Comparison of ENCODE assay signal across 8 mouse cellular contexts in the genomic region with DNA sequence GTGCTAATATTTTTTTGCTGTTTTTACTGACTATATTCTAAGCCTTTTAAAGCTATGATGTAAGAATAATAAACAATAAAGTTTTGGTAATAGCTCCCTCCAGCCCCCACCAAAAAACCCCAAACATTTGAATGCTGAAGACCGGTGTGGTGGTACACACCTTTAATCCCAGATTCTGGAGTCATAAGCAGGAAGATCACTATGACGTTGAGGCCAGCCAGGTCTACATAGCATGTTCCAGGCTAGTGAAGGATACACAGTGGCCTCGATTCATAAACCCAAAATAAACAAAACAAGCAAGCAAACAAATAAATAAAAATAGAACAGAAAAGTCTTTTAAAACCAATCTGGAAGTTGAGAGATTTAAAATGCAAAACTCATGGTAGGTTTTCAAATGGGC. TPM values are rescaled to one million over a fixed set of nuclear protein-coding genes. Genes with fewer than 3 reads are reported as not detected.
DNase-seq lines count a peak whose midpoint lies in the region; ATAC-seq lines count a peak whose summit lies in the region.

No protein-coding gene starts in this region.

- H3K9ac ChIP-seq in heart, embryonic 11.5 days (ENCODE audit: low read depth, low read length): no peak overlapping the region
- no peak overlapping the region for H3K9ac ChIP-seq in hindbrain, embryonic 12.5 days
- no peak overlapping the region for H3K9ac ChIP-seq in liver, embryonic 16.5 days (ENCODE audit: low read depth, low read length)

- no peaks in the 10 kb centered on the region for H3K27me3 ChIP-seq in heart, embryonic 11.5 days (ENCODE audit: control insufficient read depth, insufficient read depth, low read length)
- no peaks in the 10 kb centered on the region for H3K27me3 ChIP-seq in embryonic facial prominence, embryonic 10.5 days (replicated peaks; ENCODE audit: low read depth, poor library complexity, severe bottlenecking)
- no peaks in the 10 kb centered on the region for H3K27me3 ChIP-seq in hindbrain, embryonic 12.5 days
- H3K27me3 ChIP-seq in liver, embryonic 16.5 days (ENCODE audit: control insufficient read depth, insufficient read depth, low read depth, low read length): no peaks in the 10 kb centered on the region

- no peak for ATAC-seq in heart, embryonic 11.5 days (replicated peaks; ENCODE audit: insufficient number of reproducible peaks, low FRiP score, low TSS enrichment)
- ATAC-seq in hindbrain, embryonic 12.5 days (ENCODE audit: low FRiP score): peak; percentile 66
- ATAC-seq in liver, embryonic 16.5 days (ENCODE audit: low read depth): no peak

- H3K4me3 ChIP-seq in heart, embryonic 11.5 days (ENCODE audit: low read depth, low read length): peak overlapping the region; percentile 96; the same call in 1 of the 2 replicates
- H3K4me3 ChIP-seq in embryonic facial prominence, embryonic 10.5 days: peak overlapping the region; percentile 69
- no peak overlapping the region for H3K4me3 ChIP-seq in hindbrain, embryonic 12.5 days
- no peak overlapping the region for H3K4me3 ChIP-seq in liver, embryonic 16.5 days (ENCODE audit: low read depth, low read length)

- no peak overlapping the region for H3K27ac ChIP-seq in heart, embryonic 11.5 days (ENCODE audit: low read depth, low read length)
- no peak overlapping the region for H3K27ac ChIP-seq in embryonic facial prominence, embryonic 10.5 days (replicated peaks)
- no peak overlapping the region for H3K27ac ChIP-seq in hindbrain, embryonic 12.5 days
- no peak overlapping the region for H3K27ac ChIP-seq in liver, embryonic 16.5 days (ENCODE audit: low read length)

- DNase-seq in heart, adult 18-20 months: no peak
- no peak for DNase-seq in embryonic facial prominence, embryonic 10.5 days (ENCODE audit: low spot score)
- DNase-seq in Muller cell, postnatal 12 days (ENCODE audit: inconsistent ontology term): no peak
- DNase-seq in testis, postnatal 10 days (ENCODE audit: low spot score): no peak
- DNase-seq in layer of hippocampus, postnatal 10 days (ENCODE audit: low spot score in 2 of 2): no peak

- H3K4me1 ChIP-seq in heart, embryonic 11.5 days (ENCODE audit: control insufficient read depth, insufficient read depth, low read length): peaks cover 4% of the 10 kb centered on the region; the same call in 1 of the 2 replicates
- H3K4me1 ChIP-seq in embryonic facial prominence, embryonic 10.5 days: peaks cover 7% of the 10 kb centered on the region
- H3K4me1 ChIP-seq in hindbrain, embryonic 12.5 days: peaks cover 9% of the 10 kb centered on the region
- H3K4me1 ChIP-seq in liver, embryonic 16.5 days (ENCODE audit: control insufficient read depth, low read depth, low read length): peaks cover 7% of the 10 kb centered on the region

- WGBS in heart, embryonic 11.5 days (ENCODE audit: insufficient replicate concordance): 76% methylated on average over 3 of the region's 3 CpGs
- WGBS in embryonic facial prominence, embryonic 10.5 days: 82% methylated on average over 3 of the region's 3 CpGs
- 86% methylated on average over 3 of the region's 3 CpGs for WGBS in hindbrain, embryonic 12.5 days
- WGBS in liver, embryonic 16.5 days (ENCODE audit: insufficient replicate concordance): 72% methylated on average over 3 of the region's 3 CpGs

- no peaks in the 10 kb centered on the region for H3K9me3 ChIP-seq in heart, embryonic 11.5 days (replicated peaks; ENCODE audit: control insufficient read depth, low read length)
- no peaks in the 10 kb centered on the region for H3K9me3 ChIP-seq in embryonic facial prominence, embryonic 10.5 days
- H3K9me3 ChIP-seq in hindbrain, embryonic 12.5 days (replicated peaks): no peaks in the 10 kb centered on the region
- H3K9me3 ChIP-seq in liver, embryonic 16.5 days (replicated peaks; ENCODE audit: control insufficient read depth, low read length): no peaks in the 10 kb centered on the region

- no peaks in the 10 kb centered on the region for H3K36me3 ChIP-seq in heart, embryonic 11.5 days (ENCODE audit: control insufficient read depth, insufficient read depth, low read length)
- peaks cover 18% of the 10 kb centered on the region for H3K36me3 ChIP-seq in embryonic facial prominence, embryonic 10.5 days (replicated peaks)
- H3K36me3 ChIP-seq in hindbrain, embryonic 12.5 days: peaks cover 9% of the 10 kb centered on the region; the same call in 1 of the 2 replicates
- H3K36me3 ChIP-seq in liver, embryonic 16.5 days (ENCODE audit: control insufficient read depth, insufficient read depth): no peaks in the 10 kb centered on the region

- peak overlapping the region; percentile 48 for H3K4me2 ChIP-seq in heart, embryonic 11.5 days
- H3K4me2 ChIP-seq in hindbrain, embryonic 12.5 days (replicated peaks): peak overlapping the region; percentile 28; the same call in 1 of the 2 replicates
- H3K4me2 ChIP-seq in liver, embryonic 16.5 days (ENCODE audit: low read depth, low read length): peak overlapping the region; percentile 27; the same call in 1 of the 2 replicates

RNA-seq across cellular contexts. Expression of a gene that starts 0.5 kb away (rescaled TPM):
- 35.4 and 35.6 TPM in 2 replicates for polyA plus RNA-seq in heart, embryonic 11.5 days (2014; fragmentation: Nextera tagmentation; extraction: Ambion mirVana)
- total RNA-seq in heart, adult 18-20 months (2021): 10 to 100 TPM; 26.8 to 31.6 TPM
- 54.6 and 56.5 TPM in 2 replicates for polyA plus RNA-seq in embryonic facial prominence, embryonic 10.5 days (2016; fragmentation: Nextera tagmentation; extraction: Ambion mirVana)
- 49.6 and 54.1 TPM in 2 replicates for polyA plus RNA-seq in hindbrain, embryonic 12.5 days (2016; fragmentation: Nextera tagmentation; extraction: Ambion mirVana)
- polyA plus RNA-seq in liver, embryonic 16.5 days (2015; fragmentation: Nextera tagmentation; extraction: Ambion mirVana): 16.1 and 17.2 TPM in 2 replicates
- 10 to 100 TPM; 31.7 to 33.4 TPM for total RNA-seq in layer of hippocampus, postnatal 10 days (2021)

RNA-seq across cellular contexts. Expression of a gene that starts 30.5 kb away (rescaled TPM):
- 1.5 and 2.1 TPM in 2 replicates for polyA plus RNA-seq in heart, embryonic 11.5 days (2014; fragmentation: Nextera tagmentation; extraction: Ambion mirVana)
- total RNA-seq in heart, adult 18-20 months (2021): 1 to 10 TPM; 1.1 to 1.7 TPM
- polyA plus RNA-seq in embryonic facial prominence, embryonic 10.5 days (2016; fragmentation: Nextera tagmentation; extraction: Ambion mirVana): 0.78 and 1.0 TPM in 2 replicates
- 0.42 and 0.88 TPM in 2 replicates for polyA plus RNA-seq in hindbrain, embryonic 12.5 days (2016; fragmentation: Nextera tagmentation; extraction: Ambion mirVana)
- polyA plus RNA-seq in liver, embryonic 16.5 days (2015; fragmentation: Nextera tagmentation; extraction: Ambion mirVana): 7.6 and 10.4 TPM in 2 replicates
- total RNA-seq in layer of hippocampus, postnatal 10 days (2021): 1 to 10 TPM; 1.9 to 2.3 TPM

Comparison
In these comparisons a context has a peak if more than half of its experiments do, and no peak if none do; other contexts are left out.
1. H3K4me3 ChIP-seq: peak in heart, embryonic 11.5 days (single experiment) and embryonic facial prominence, embryonic 10.5 days (single experiment); none in hindbrain, embryonic 12.5 days (single experiment) and liver, embryonic 16.5 days (single experiment).
2. Peak in every context shown above with its lines, with median percentiles within 50 percentile points of each other: H3K4me2 ChIP-seq.